Mouse (Mus musculus) midbrain, embryonic 13.5 days (tissue): ENCODE data around the gene Evi5. TPM values are rescaled to one million over a fixed set of nuclear protein-coding genes. Genes with fewer than 3 reads are reported as not detected.

Source experiments
- ATAC-seq: fragments of 200-750 bp; cut with Nextera tagmentation; 2 replicates; pipeline ENCODE4 v1.8.0; 2017; ENCODE audit warnings: mild to moderate bottlenecking, moderate TSS enrichment, moderate library complexity
- H3K27ac ChIP-seq: fragments of 300-500 bp; sonication (generic); 2 replicates; pipeline ENCODE4 v1.5.1; 2015; ENCODE audit warnings: inconsistent platforms, mild to moderate bottlenecking, moderate library complexity
- H3K27me3 ChIP-seq: fragments of 300-500 bp; sonication (generic); 2 replicates; pipeline ENCODE4 v1.6.1; 2015; ENCODE audit warnings: mild to moderate bottlenecking, inconsistent platforms
- H3K36me3 ChIP-seq: fragments of 300-500 bp; sonication (generic); 2 replicates; pipeline ENCODE4 v1.6.1; 2015; ENCODE audit warnings: mild to moderate bottlenecking, inconsistent platforms
- H3K4me1 ChIP-seq: fragments of 300-500 bp; sonication (generic); replicated peaks from 2 replicates; pipeline ENCODE4 v1.6.1; 2015; ENCODE audit warnings: inconsistent platforms
- H3K4me2 ChIP-seq: fragments of 300-500 bp; sonication (generic); replicated peaks from 2 replicates; pipeline ENCODE4 v1.6.1; 2015; ENCODE audit warnings: moderate library complexity, mild to moderate bottlenecking, inconsistent platforms
- H3K4me3 ChIP-seq: fragments of 300-500 bp; sonication (generic); replicated peaks from 2 replicates; pipeline ENCODE4 v1.5.1; 2015; ENCODE audit warnings: mild to moderate bottlenecking, inconsistent platforms
- H3K9ac ChIP-seq: fragments of 300-500 bp; sonication (generic); replicated peaks from 2 replicates; pipeline ENCODE4 v1.6.1; 2015; ENCODE audit warnings: mild to moderate bottlenecking, inconsistent platforms
- H3K9me3 ChIP-seq: fragments of 300-500 bp; sonication (generic); 2 replicates; pipeline ENCODE4 v1.6.1; 2016; ENCODE audit warnings: mild to moderate bottlenecking, inconsistent platforms
- WGBS: fragments of 180-500 bp; shearing (Covaris S2); methylation state at CpG from one replicate; pipeline ENCODE4 v1.1.7; 2015; 5-methylcytosine and 5-hydroxymethylcytosine counted together
- polyA plus RNA-seq: library from polyadenylated mRNA; unstranded; fragments of >200 nt; fragmentation: Nextera tagmentation; extraction: Ambion mirVana; gene quantifications from 2 replicates; pipeline ENCODE4 v1.2.1, GENCODE M21; 2015

Gene Evi5
- polyA plus RNA-seq, 1 experiment from 2014 or later = 44.3 TPM

GRCm38 (mm10) chr5:107717871-107718361 is 157.0 kb downstream of the Evi5 start:
- Histone ChIP-seq H3K4me1 (peaks cover 13% of the 10 kb centered on the region), H3K9me3 (no peaks in the 10 kb centered on the region), H3K36me3 (no peaks in the 10 kb centered on the region), H3K9ac (no peak overlapping the region), H3K4me2 (no peak overlapping the region), H3K27ac (no peak overlapping the region), H3K4me3 (no peak overlapping the region), H3K27me3 (peaks cover 85% of the 10 kb centered on the region)
- ATAC-seq = no peak
- 13% methylated on average over 11 of the region's 11 CpGs for WGBS

GRCm38 (mm10) chr5:107711689-107712088 is 163.2 kb downstream of the Evi5 start:
- 71% methylated on average over 2 of the region's 2 CpGs for WGBS
- Histone ChIP-seq H3K27me3 (peaks cover 24% of the 10 kb centered on the region), H3K9ac (no peak overlapping the region), H3K9me3 (no peaks in the 10 kb centered on the region), H3K4me3 (no peak overlapping the region), H3K27ac (no peak overlapping the region), H3K36me3 (no peaks in the 10 kb centered on the region), H3K4me1 (no peaks in the 10 kb centered on the region), H3K4me2 (no peak overlapping the region)
- ATAC-seq = no peak

GRCm38 (mm10) chr5:107708124-107708797 is 166.6 kb downstream of the Evi5 start:
- ATAC-seq = no peak
- no peak overlapping the region for H3K9ac ChIP-seq
- no peak overlapping the region for H3K4me2 ChIP-seq
- no peaks in the 10 kb centered on the region for H3K9me3 ChIP-seq
- H3K27me3 ChIP-seq = no peaks in the 10 kb centered on the region
- no peak overlapping the region for H3K27ac ChIP-seq
- H3K36me3 ChIP-seq = no peaks in the 10 kb centered on the region
- no peaks in the 10 kb centered on the region for H3K4me1 ChIP-seq
- 89% methylated on average over 8 of the region's 8 CpGs for WGBS
- no peak overlapping the region for H3K4me3 ChIP-seq

GRCm38 (mm10) chr5:107706262-107706661 is 168.6 kb downstream of the Evi5 start:
- 89% methylated on average over 1 of the region's 1 CpGs for WGBS
- Histone ChIP-seq H3K4me1 (no peaks in the 10 kb centered on the region), H3K27me3 (no peaks in the 10 kb centered on the region), H3K4me2 (no peak overlapping the region), H3K4me3 (no peak overlapping the region), H3K9me3 (no peaks in the 10 kb centered on the region), H3K36me3 (no peaks in the 10 kb centered on the region), H3K9ac (no peak overlapping the region), H3K27ac (no peak overlapping the region)
- ATAC-seq = no peak

GRCm38 (mm10) chr5:107705756-107706155 is 169.2 kb downstream of the Evi5 start:
- no peak overlapping the region for H3K27ac ChIP-seq
- H3K36me3 ChIP-seq = no peaks in the 10 kb centered on the region
- H3K4me1 ChIP-seq = no peaks in the 10 kb centered on the region
- no peak overlapping the region for H3K4me2 ChIP-seq
- H3K4me3 ChIP-seq = no peak overlapping the region
- WGBS = 90% methylated on average over 4 of the region's 4 CpGs
- no peak for ATAC-seq
- H3K9me3 ChIP-seq = no peaks in the 10 kb centered on the region
- H3K27me3 ChIP-seq = no peaks in the 10 kb centered on the region
- H3K9ac ChIP-seq = no peak overlapping the region

- H3K4me1 ChIP-seq = no peaks in the 10 kb centered on the region
- H3K9ac ChIP-seq = no peak overlapping the region
- no peak overlapping the region for H3K4me2 ChIP-seq
- no peak overlapping the region for H3K27ac ChIP-seq
- H3K4me3 ChIP-seq = no peak overlapping the region
- H3K9me3 ChIP-seq = no peaks in the 10 kb centered on the region
- WGBS = 89% methylated on average over 6 of the region's 6 CpGs
- no peaks in the 10 kb centered on the region for H3K36me3 ChIP-seq
- ATAC-seq = no peak
- no peaks in the 10 kb centered on the region for H3K27me3 ChIP-seq
Observed at GRCm38 (mm10) chr5:107703207-107703763, 171.6 kb downstream of the Evi5 start.

- no peaks in the 10 kb centered on the region for H3K36me3 ChIP-seq
- H3K4me1 ChIP-seq = no peaks in the 10 kb centered on the region
- H3K27me3 ChIP-seq = no peaks in the 10 kb centered on the region
- ATAC-seq = no peak
- WGBS = 85% methylated on average over 9 of the region's 9 CpGs
- H3K4me2 ChIP-seq = no peak overlapping the region
- no peak overlapping the region for H3K27ac ChIP-seq
- no peaks in the 10 kb centered on the region for H3K9me3 ChIP-seq
- no peak overlapping the region for H3K9ac ChIP-seq
- no peak overlapping the region for H3K4me3 ChIP-seq
Observed at GRCm38 (mm10) chr5:107701658-107702057, 173.2 kb downstream of the Evi5 start.

GRCm38 (mm10) chr5:107700873-107701272 is 174.0 kb downstream of the Evi5 start:
- Histone ChIP-seq H3K36me3 (no peaks in the 10 kb centered on the region), H3K9ac (no peak overlapping the region), H3K4me2 (no peak overlapping the region), H3K4me1 (no peaks in the 10 kb centered on the region), H3K27ac (no peak overlapping the region), H3K9me3 (no peaks in the 10 kb centered on the region), H3K27me3 (no peaks in the 10 kb centered on the region), H3K4me3 (no peak overlapping the region)
- 92% methylated on average over 10 of the region's 10 CpGs for WGBS
- ATAC-seq = no peak

GRCm38 (mm10) chr5:107698888-107699287 is 176.0 kb downstream of the Evi5 start:
- 88% methylated on average over 8 of the region's 8 CpGs for WGBS
- Histone ChIP-seq H3K9me3 (no peaks in the 10 kb centered on the region), H3K9ac (no peak overlapping the region), H3K27me3 (no peaks in the 10 kb centered on the region), H3K4me1 (no peaks in the 10 kb centered on the region), H3K4me3 (no peak overlapping the region), H3K36me3 (no peaks in the 10 kb centered on the region), H3K4me2 (no peak overlapping the region), H3K27ac (no peak overlapping the region)
- no peak for ATAC-seq

GRCm38 (mm10) chr5:107695019-107695418 is 179.9 kb downstream of the Evi5 start:
- H3K9ac ChIP-seq = no peak overlapping the region
- WGBS = 71% methylated on average over 3 of the region's 3 CpGs
- no peak overlapping the region for H3K4me3 ChIP-seq
- H3K27ac ChIP-seq = no peak overlapping the region
- 0 out of 2 replicates have a peak, but pooled peaks cover 5% of the 10 kb centered on the region for H3K27me3 ChIP-seq
- no peak for ATAC-seq
- H3K4me1 ChIP-seq = no peaks in the 10 kb centered on the region
- H3K9me3 ChIP-seq = no peaks in the 10 kb centered on the region
- H3K4me2 ChIP-seq = no peak overlapping the region
- no peaks in the 10 kb centered on the region for H3K36me3 ChIP-seq
